Mouse (Mus musculus) hindbrain, embryonic 16.5 days (tissue): Measurements from ENCODE around the gene Lep. TPM values are rescaled to one million over a fixed set of nuclear protein-coding genes. Genes with fewer than 3 reads are reported as not detected.
A peak's percentile ranks its signal among the peaks of the same experiment; 100 is the strongest.

ENCODE experiments used
- ATAC-seq: fragments of 200-750 bp; cut with Nextera tagmentation; 2 replicates; pipeline ENCODE4 v1.8.0; 2017; ENCODE audit warnings: moderate TSS enrichment, moderate library complexity
- H3K27ac ChIP-seq: fragments of 300-500 bp; sonication (generic); 2 replicates; pipeline ENCODE4 v1.5.1; 2014; ENCODE audit warnings: low read depth, mild to moderate bottlenecking, control low read depth, low read length, moderate library complexity
- H3K27me3 ChIP-seq: fragments of 300-500 bp; sonication (generic); replicated peaks from 2 replicates; pipeline ENCODE4 v1.6.1; 2014; ENCODE audit warnings: low read length; ENCODE audit not compliant: control insufficient read depth, insufficient read depth
- H3K36me3 ChIP-seq: fragments of 300-500 bp; sonication (generic); 2 replicates; pipeline ENCODE4 v1.6.1; 2014; ENCODE audit warnings: mild to moderate bottlenecking, low read length, moderate library complexity, mixed read lengths; ENCODE audit not compliant: control insufficient read depth, insufficient read depth
- H3K4me1 ChIP-seq: fragments of 300-500 bp; sonication (generic); 2 replicates; pipeline ENCODE4 v1.6.1; 2014; ENCODE audit warnings: low read depth, low read length; ENCODE audit not compliant: control insufficient read depth, insufficient read depth
- H3K4me2 ChIP-seq: fragments of 300-500 bp; sonication (generic); 2 replicates; pipeline ENCODE4 v1.6.1; 2014; ENCODE audit warnings: mild to moderate bottlenecking, low read length, control low read depth, moderate library complexity
- H3K4me3 ChIP-seq: fragments of 300-500 bp; sonication (generic); 2 replicates; pipeline ENCODE4 v1.5.1; 2014; ENCODE audit warnings: mild to moderate bottlenecking, low read length, control low read depth, moderate library complexity
- H3K9ac ChIP-seq: fragments of 300-500 bp; sonication (generic); 2 replicates; pipeline ENCODE4 v1.6.1; 2014; ENCODE audit warnings: low read depth, mild to moderate bottlenecking, control low read depth, low read length, moderate library complexity
- H3K9me3 ChIP-seq: fragments of 300-500 bp; sonication (generic); 2 replicates; pipeline ENCODE4 v1.6.1; 2014; ENCODE audit warnings: mild to moderate bottlenecking, low read length, moderate library complexity; ENCODE audit not compliant: control insufficient read depth
- WGBS: fragments of 180-500 bp; shearing (Covaris S2); extraction: QIAGEN DNeasy Blood & Tissue Kit; methylation state at CpG from one replicate; pipeline ENCODE4 v1.1.7; 2014; 5-methylcytosine and 5-hydroxymethylcytosine counted together
- microRNA-seq: library from miRNA; unstranded; fragments of <30 nt; microRNA quantifications from one replicate; pipeline ENCODE4, GENCODE M21; 2017
- polyA plus RNA-seq: library from polyadenylated mRNA; unstranded; fragments of >200 nt; fragmentation: Nextera tagmentation; extraction: Ambion mirVana; gene quantifications from 2 replicates; pipeline ENCODE4 v1.2.1, GENCODE M21; 2015

Lep gene
- polyA plus RNA-seq, 1 experiment from 2014 or later: not detected

DNA sequence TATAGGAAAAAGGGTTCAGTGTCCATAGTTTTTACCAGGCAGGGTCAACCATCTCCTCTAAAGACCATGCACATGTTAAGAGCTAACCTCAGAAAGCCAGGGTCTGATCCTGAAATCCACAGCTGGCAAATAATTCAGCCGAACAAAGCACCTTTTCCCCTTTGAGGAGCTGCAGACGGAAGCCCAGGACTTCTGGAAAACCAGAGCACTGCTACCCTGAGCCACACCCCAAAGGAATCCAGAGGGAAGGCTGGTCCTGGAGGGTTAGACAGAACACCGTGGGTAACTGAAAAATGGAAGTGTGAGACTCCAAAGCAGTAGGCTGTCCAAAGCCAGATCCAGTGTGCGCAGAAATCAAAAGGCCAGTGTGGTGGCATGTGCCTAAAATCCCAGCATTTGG, 58.9 kb downstream of the Lep start:
- H3K4me1 ChIP-seq: peaks cover 3% of the 10 kb centered on the region
- no peak overlapping the region for H3K4me2 ChIP-seq
- H3K4me3 ChIP-seq: no peak overlapping the region
- no peak overlapping the region for H3K9ac ChIP-seq
- H3K9me3 ChIP-seq: no peaks in the 10 kb centered on the region
- 89% methylated on average over 4 of the region's 4 CpGs for WGBS
- H3K27me3 ChIP-seq: no peaks in the 10 kb centered on the region
- ATAC-seq: no peak
- H3K36me3 ChIP-seq: peaks cover 2% of the 10 kb centered on the region; the same call in 1 of the 2 replicates
- H3K27ac ChIP-seq: no peak overlapping the region

DNA sequence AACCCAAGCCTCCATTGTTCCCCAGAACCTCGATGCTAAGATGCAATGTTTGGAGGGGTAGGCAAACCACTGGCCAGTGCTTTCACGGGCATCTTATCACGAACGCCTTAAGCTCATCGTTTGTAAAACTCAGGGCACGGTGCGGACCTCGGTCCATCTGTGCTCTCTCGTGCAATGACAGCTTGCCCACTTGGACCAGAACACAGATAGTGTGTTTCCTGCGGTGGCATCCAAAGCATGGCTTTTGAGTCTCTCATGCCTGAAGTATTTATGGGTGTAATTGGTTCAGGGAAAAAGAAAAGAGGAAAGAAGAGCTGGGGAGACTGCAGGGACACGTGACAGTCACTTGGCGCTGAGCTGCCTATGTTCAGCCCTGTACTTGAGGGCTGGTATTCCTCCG, 60.0 kb downstream of the Lep start:
- no peak overlapping the region for H3K27ac ChIP-seq
- no peak overlapping the region for H3K4me3 ChIP-seq
- no peak overlapping the region for H3K9ac ChIP-seq
- H3K36me3 ChIP-seq: peaks cover 10% of the 10 kb centered on the region
- ATAC-seq: no peak
- H3K4me2 ChIP-seq: no peak overlapping the region
- no peaks in the 10 kb centered on the region for H3K9me3 ChIP-seq
- no peaks in the 10 kb centered on the region for H3K27me3 ChIP-seq
- H3K4me1 ChIP-seq: peaks cover 3% of the 10 kb centered on the region
- 87% methylated on average over 13 of the region's 13 CpGs for WGBS

Small RNAs within 50 kb of the gene (microRNA-seq; reads per million reads assigned to microRNA genes)
- gene Mir129-1: 147 reads per million, percentile 53 among the genes with 10 or more reads in this experiment

Other genes starting within 250 kb of the Lep start
- gene Lrrc4, start 228.5 kb upstream of the Lep start, polyA plus RNA-seq: 7.2 and 7.4 TPM in 2 replicates
- gene Rbm28, start 104.8 kb downstream of the Lep start, polyA plus RNA-seq: 33.8 and 41.6 TPM in 2 replicates
- 11.1 and 11.7 TPM in 2 replicates for gene Prrt4, start 119.4 kb downstream of the Lep start, polyA plus RNA-seq
- 71.5 and 80.7 TPM in 2 replicates for gene Impdh1, start 156.1 kb downstream of the Lep start, polyA plus RNA-seq
- 31.1 and 31.3 TPM in 2 replicates for gene Hilpda, start 212.3 kb downstream of the Lep start, polyA plus RNA-seq
- 0.34 and 0.41 TPM in 2 replicates for gene Fam71f2, start 219.4 kb downstream of the Lep start, polyA plus RNA-seq